Mouse (Mus musculus) CD4-positive helper T cell, adult 2 months (primary cell): ENCODE measurements at regions not wholly inside any gene's neighbourhood (a gene's known extent, or its start where the extent isn't known, plus 50 kb on each side); places are given as distances from the start of the nearest gene placed in this dataset.

Experiments used
- DNase-seq: peaks from one replicate; pipeline ENCODE4 v3.0.0-alpha.2; 2012; ENCODE audit warnings: low read depth, missing footprints, low spot score

DNA sequence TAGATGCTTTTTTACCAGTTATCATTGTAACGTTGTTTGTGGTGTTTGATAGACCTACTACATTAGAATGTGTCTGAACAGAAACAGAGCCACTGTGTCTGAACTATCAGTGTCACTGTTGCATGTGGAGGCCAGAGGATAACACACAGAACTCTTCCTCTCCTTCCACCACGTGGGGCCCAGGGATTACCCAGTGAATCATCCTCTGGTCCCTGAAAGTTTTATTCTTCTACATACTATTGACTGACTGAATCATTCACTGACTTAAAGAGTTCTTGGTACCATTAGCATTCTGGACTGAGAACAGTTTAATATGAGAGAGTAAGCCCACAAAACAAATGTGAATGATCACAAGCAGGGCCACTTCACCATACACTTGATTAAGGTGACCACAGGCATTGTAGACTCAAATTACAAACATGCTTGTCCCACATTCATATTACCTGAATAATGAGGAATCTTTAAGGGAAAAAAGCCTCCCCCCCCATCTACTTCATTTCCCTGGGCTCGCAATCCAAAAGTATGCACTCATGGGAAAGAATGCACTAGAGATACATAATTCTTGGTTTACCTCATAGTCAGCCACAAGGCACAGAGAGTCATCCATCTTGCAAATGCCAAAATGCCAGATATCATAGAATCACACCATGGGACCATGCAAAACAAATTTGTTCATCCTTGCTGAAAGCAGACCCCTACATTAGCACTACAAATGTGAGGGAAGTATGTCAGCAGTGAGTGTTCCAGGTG lies 68.1 kb upstream of the Tnfsf11 start:
- DNase-seq = no peak

DNA sequence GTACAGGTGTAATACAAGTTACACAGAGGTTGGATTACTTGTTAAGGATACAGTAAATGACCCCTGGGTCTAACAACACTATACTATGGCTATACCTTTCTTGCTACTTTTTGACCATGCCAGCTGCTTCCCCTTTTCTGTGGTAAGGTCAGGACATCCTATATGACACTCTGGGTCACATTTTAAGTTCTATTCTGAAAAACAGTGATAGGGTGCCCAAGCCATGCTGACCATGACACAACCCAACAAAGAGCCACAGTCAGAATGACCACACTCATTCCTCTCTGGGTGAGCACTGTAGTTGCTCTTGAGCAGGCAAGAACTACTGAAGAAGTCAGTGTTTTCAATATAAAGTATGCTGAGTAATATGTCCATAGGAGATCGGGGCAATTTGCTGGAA lies 64.3 kb upstream of the Tnfsf11 start:
- no peak for DNase-seq

- no peak for DNase-seq
Measured at GRCm38 (mm10) chr14:78368881-78369280, 61.0 kb upstream of the Tnfsf11 start.

GRCm38 (mm10) chr14:78364822-78365221 lies 57.0 kb upstream of the Tnfsf11 start:
- no peak for DNase-seq

DNA sequence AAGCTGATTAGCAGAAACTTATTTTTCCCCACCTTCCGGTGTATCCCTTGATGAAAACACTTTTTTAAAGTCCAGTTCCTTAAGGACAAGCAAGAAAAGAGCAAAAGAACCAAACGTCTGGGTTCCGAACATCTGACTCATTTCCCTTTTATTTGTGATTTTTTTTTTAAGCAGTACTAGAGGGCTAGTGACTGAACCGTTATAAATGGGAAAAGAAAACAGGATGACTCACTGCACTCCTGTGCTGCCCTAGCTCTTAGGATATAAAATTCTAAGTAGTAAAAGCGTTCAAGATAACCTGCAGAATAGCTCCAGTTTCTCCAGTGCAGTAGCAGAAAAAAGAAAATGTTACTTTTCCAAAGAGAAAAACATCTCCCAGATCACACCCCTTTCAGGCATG lies 55.3 kb upstream of the Tnfsf11 start:
- DNase-seq = no peak
